12 mouse cellular contexts compared by ENCODE assay signal in genomic region chr9:65535789-65536469, GRCm38 (mm10). TPM values are rescaled to one million over a fixed set of nuclear protein-coding genes. Genes with fewer than 3 reads are reported as not detected.
DNase-seq lines count a peak whose midpoint lies in the region; TF ChIP-seq lines count a peak whose summit lies in the region.
"Had no signal": no experiment of that assay in that cellular context is flagged by ENCODE, and none has a peak within 500 bp of the region (broad histone marks: within the 10 kb centered on the region; RNA-seq: fewer than 3 reads in every experiment).

No protein-coding gene starts in this region.

- 65% methylated on average over 11 of the region's 11 CpGs for WGBS in lung, adult 2 months

- peak overlapping the region; percentile 91 for H3K27ac ChIP-seq in brown adipose tissue, adult 24 weeks (replicated peaks; ENCODE audit: low read depth, low read length)
- H3K27ac ChIP-seq: liver, embryonic 14.5 days had no signal

- H3K4me3 ChIP-seq in lung, adult 2 months (replicated peaks; ENCODE audit: extremely low read depth, low read depth, low read length), result no peak overlapping the region
- no peak overlapping the region for H3K4me3 ChIP-seq in brown adipose tissue, adult 24 weeks (ENCODE audit: insufficient read depth, low read depth, low read length)
- peak overlapping the region; percentile 70 for H3K4me3 ChIP-seq in megakaryocyte, embryonic 14.5 days (replicated peaks)

- peak; percentile 54 for DNase-seq in lung, postnatal 36 days
- no peak for DNase-seq in lung, adult 2 months
- peak; percentile 32 to 40 for DNase-seq in thymus, postnatal 36 days
- DNase-seq in cerebellum, postnatal 36 days, result no peak
- no peak for DNase-seq in kidney, postnatal 36 days
- DNase-seq: cerebellum, adult 9-11 months; heart, postnatal 36 days; kidney, adult 9 months had no signal

- peaks cover 10% of the 10 kb centered on the region for H3K4me1 ChIP-seq in lung, adult 2 months (ENCODE audit: control insufficient read depth, insufficient read depth, low read length)
- H3K4me1 ChIP-seq in brown adipose tissue, adult 24 weeks (ENCODE audit: control insufficient read depth, insufficient read depth, insufficient read length, low read length), result peaks cover 17% of the 10 kb centered on the region
- H3K4me1 ChIP-seq in megakaryocyte, embryonic 14.5 days, result peaks cover 100% of the 10 kb centered on the region

- H3K9me3 ChIP-seq in megakaryocyte, embryonic 14.5 days, result no peaks in the 10 kb centered on the region
- H3K9me3 ChIP-seq: G1E had no signal

- TF ChIP-seq CTCF in lung, adult 2 months (IDR thresholded peaks at IDR 0.05; ENCODE audit: insufficient read depth, low read length), result no peak

- no peaks in the 10 kb centered on the region for H3K27me3 ChIP-seq in megakaryocyte, embryonic 14.5 days (replicated peaks)

- H3K36me3 ChIP-seq in megakaryocyte, embryonic 14.5 days (replicated peaks; ENCODE audit: low read length), result peaks cover 45% of the 10 kb centered on the region
- H3K36me3 ChIP-seq: G1E had no signal

- TF ChIP-seq POLR2A in lung, adult 2 months (IDR thresholded peaks at IDR 0.05; ENCODE audit: borderline replicate concordance, extremely low read depth, low read depth, low read length), result no peak

RNA-seq across cellular contexts. Expression of gene Ankdd1a, which starts 15.9 kb away (rescaled TPM):
- 0.17 and 0.59 TPM in 2 replicates for polyA plus RNA-seq in lung, adult 2 months (2012; rRNA removed)
- polyA plus RNA-seq in brown adipose tissue, adult 24 weeks (2012; ENCODE audit: insufficient read depth, insufficient read length, missing spikeins), result not detected in 2 replicates
- polyA plus RNA-seq in megakaryocyte, embryonic 14.5 days (2012; ENCODE audit: insufficient read depth, low replicate concordance), result 2.0 TPM in 1 of 2 replicates, not detected in the other
- polyA plus RNA-seq: G1E had no signal

RNA-seq across cellular contexts. Expression of gene Plekho2, which starts 43.9 kb away (rescaled TPM):
- 31.6 and 36.7 TPM in 2 replicates for polyA plus RNA-seq in lung, adult 2 months (2012; rRNA removed)
- polyA plus RNA-seq in brown adipose tissue, adult 24 weeks (2012; ENCODE audit: insufficient read depth, insufficient read length, missing spikeins), result 6.2 and 7.5 TPM in 2 replicates
- polyA plus RNA-seq in megakaryocyte, embryonic 14.5 days (2012; ENCODE audit: insufficient read depth, low replicate concordance), result 198 and 329 TPM in 2 replicates

RNA-seq across cellular contexts. Expression of gene Pif1, which starts 51.0 kb away (rescaled TPM):
- polyA plus RNA-seq in lung, adult 2 months (2012; rRNA removed), result 0.36 and 1.0 TPM in 2 replicates
- polyA plus RNA-seq in brown adipose tissue, adult 24 weeks (2012; ENCODE audit: insufficient read depth, insufficient read length, missing spikeins), result not detected in 2 replicates
- 3.9 and 6.9 TPM in 2 replicates for polyA plus RNA-seq in megakaryocyte, embryonic 14.5 days (2012; ENCODE audit: insufficient read depth, low replicate concordance)

Comparison
In these comparisons a context has a peak if more than half of its experiments do, and no peak if none do; other contexts are left out.
1. DNase-seq: peak in lung, postnatal 36 days (single experiment) and thymus, postnatal 36 days (2 of 2); none in lung, adult 2 months (single experiment), cerebellum, postnatal 36 days (0 of 2) and kidney, postnatal 36 days (0 of 2).